19 mouse cellular contexts compared by ENCODE assay signal in genomic region chr12:33336561-33337125, GRCm38 (mm10). TPM values are rescaled to one million over a fixed set of nuclear protein-coding genes. Genes with fewer than 3 reads are reported as not detected.
DNase-seq lines count a peak whose midpoint lies in the region; ATAC-seq and TF ChIP-seq lines count a peak whose summit lies in the region.
"Had no signal": no experiment of that assay in that cellular context is flagged by ENCODE, and none has a peak within 500 bp of the region (broad histone marks: within the 10 kb centered on the region; RNA-seq: fewer than 3 reads in every experiment).

No protein-coding gene starts in this region.

- H3K4me3 ChIP-seq in intestine, postnatal 0 days (ENCODE audit: low read depth, low read length), result no peak overlapping the region
- no peak overlapping the region for H3K4me3 ChIP-seq in intestine, embryonic 15.5 days (replicated peaks)
- no peak overlapping the region for H3K4me3 ChIP-seq in midbrain, embryonic 14.5 days (replicated peaks; ENCODE audit: low read depth, low read length)
- H3K4me3 ChIP-seq in midbrain, embryonic 11.5 days (ENCODE audit: low read depth, low read length), result no peak overlapping the region
- H3K4me3 ChIP-seq in forebrain, postnatal 0 days (ENCODE audit: low read depth, low read length), result no peak overlapping the region
- H3K4me3 ChIP-seq: embryonic facial prominence, embryonic 15.5 days; limb, embryonic 13.5 days had no signal

- peak; percentile 54 for TF ChIP-seq CTCF in intestine, postnatal 0 days (IDR thresholded peaks at IDR 0.05; ENCODE audit: low read depth)
- peak; percentile 35 for TF ChIP-seq CTCF in forebrain, postnatal 0 days (IDR thresholded peaks at IDR 0.05; ENCODE audit: low read depth)

- ATAC-seq in intestine, postnatal 0 days, result no peak
- no peak for ATAC-seq in intestine, embryonic 15.5 days
- ATAC-seq in midbrain, embryonic 14.5 days (ENCODE audit: low FRiP score, low TSS enrichment), result no peak
- no peak for ATAC-seq in midbrain, embryonic 11.5 days (ENCODE audit: low FRiP score)
- no peak for ATAC-seq in forebrain, postnatal 0 days
- ATAC-seq: intestine, embryonic 16.5 days had no signal

- peaks cover 13% of the 10 kb centered on the region; the same call in 1 of the 2 replicates for H3K36me3 ChIP-seq in intestine, postnatal 0 days (ENCODE audit: control insufficient read depth, insufficient read depth)
- no peaks in the 10 kb centered on the region for H3K36me3 ChIP-seq in intestine, embryonic 15.5 days
- H3K36me3 ChIP-seq in midbrain, embryonic 14.5 days (ENCODE audit: control insufficient read depth, insufficient read depth, low read length), result no peaks in the 10 kb centered on the region
- H3K36me3 ChIP-seq in midbrain, embryonic 11.5 days (ENCODE audit: control insufficient read depth, insufficient read depth, low read length), result no peaks in the 10 kb centered on the region
- no peaks in the 10 kb centered on the region for H3K36me3 ChIP-seq in forebrain, postnatal 0 days (ENCODE audit: insufficient read depth)
- H3K36me3 ChIP-seq: embryonic facial prominence, embryonic 15.5 days; limb, embryonic 13.5 days had no signal

- no peaks in the 10 kb centered on the region for H3K9me3 ChIP-seq in intestine, postnatal 0 days (ENCODE audit: control insufficient read depth)
- H3K9me3 ChIP-seq in intestine, embryonic 15.5 days, result no peaks in the 10 kb centered on the region
- no peaks in the 10 kb centered on the region for H3K9me3 ChIP-seq in midbrain, embryonic 14.5 days (ENCODE audit: control insufficient read depth, low read length)
- no peaks in the 10 kb centered on the region for H3K9me3 ChIP-seq in midbrain, embryonic 11.5 days (ENCODE audit: control insufficient read depth, low read length)
- no peaks in the 10 kb centered on the region for H3K9me3 ChIP-seq in forebrain, postnatal 0 days (ENCODE audit: low read length)
- H3K9me3 ChIP-seq: embryonic facial prominence, embryonic 15.5 days; limb, embryonic 13.5 days had no signal

- H3K9ac ChIP-seq in intestine, postnatal 0 days (ENCODE audit: low read depth, low read length), result no peak overlapping the region
- H3K9ac ChIP-seq in intestine, embryonic 15.5 days, result no peak overlapping the region
- H3K9ac ChIP-seq in midbrain, embryonic 14.5 days (replicated peaks; ENCODE audit: low read length), result no peak overlapping the region
- no peak overlapping the region for H3K9ac ChIP-seq in midbrain, embryonic 11.5 days (ENCODE audit: low read length)
- H3K9ac ChIP-seq in forebrain, postnatal 0 days, result no peak overlapping the region
- H3K9ac ChIP-seq: embryonic facial prominence, embryonic 15.5 days; limb, embryonic 13.5 days had no signal

- DNase-seq in cerebellum, postnatal 14 days, result peak; percentile 66 to 71
- DNase-seq in cerebellum, adult 9-10 months, result no peak
- DNase-seq in midbrain, embryonic 14.5 days, result peak; percentile 70
- DNase-seq in midbrain, embryonic 11.5 days (ENCODE audit: low spot score, missing footprints), result no peak
- peak; percentile 28 for DNase-seq in forebrain, postnatal 0 days
- no peak for DNase-seq in adrenal gland, adult 18-20 months (ENCODE audit: low spot score in 2 of 2)
- DNase-seq: layer of hippocampus, adult 9-11 months; right cerebral cortex, postnatal 14 days had no signal

- no peak overlapping the region for H3K27ac ChIP-seq in intestine, postnatal 0 days (ENCODE audit: low read depth, low read length)
- no peak overlapping the region for H3K27ac ChIP-seq in intestine, embryonic 15.5 days
- H3K27ac ChIP-seq in midbrain, embryonic 14.5 days (replicated peaks; ENCODE audit: low read depth, low read length), result 0 out of 2 replicates have a peak overlapping the region, but pooled peaks have one; percentile 21
- no peak overlapping the region for H3K27ac ChIP-seq in midbrain, embryonic 11.5 days (ENCODE audit: low read depth, low read length)
- no peak overlapping the region for H3K27ac ChIP-seq in forebrain, postnatal 0 days (ENCODE audit: low read depth, low read length)
- H3K27ac ChIP-seq: embryonic facial prominence, embryonic 15.5 days; limb, embryonic 13.5 days; macrophage had no signal

- no peaks in the 10 kb centered on the region for H3K27me3 ChIP-seq in intestine, postnatal 0 days (replicated peaks; ENCODE audit: control insufficient read depth, insufficient read depth, low read length)
- H3K27me3 ChIP-seq in intestine, embryonic 15.5 days (replicated peaks), result no peaks in the 10 kb centered on the region
- no peaks in the 10 kb centered on the region for H3K27me3 ChIP-seq in midbrain, embryonic 14.5 days (ENCODE audit: control insufficient read depth, insufficient read depth, low read length)
- H3K27me3 ChIP-seq in midbrain, embryonic 11.5 days (ENCODE audit: control insufficient read depth, insufficient read depth, low read length), result no peaks in the 10 kb centered on the region
- no peaks in the 10 kb centered on the region for H3K27me3 ChIP-seq in forebrain, postnatal 0 days (ENCODE audit: insufficient read depth, low read length)
- H3K27me3 ChIP-seq: embryonic facial prominence, embryonic 15.5 days; limb, embryonic 13.5 days had no signal

- 80% methylated on average over 10 of the region's 10 CpGs for WGBS in intestine, postnatal 0 days
- WGBS in intestine, embryonic 15.5 days, result 70% methylated on average over 10 of the region's 10 CpGs
- 53% methylated on average over 10 of the region's 10 CpGs for WGBS in midbrain, embryonic 14.5 days
- 66% methylated on average over 10 of the region's 10 CpGs for WGBS in midbrain, embryonic 11.5 days
- 50% methylated on average over 10 of the region's 10 CpGs for WGBS in forebrain, postnatal 0 days

- H3K4me1 ChIP-seq in intestine, postnatal 0 days (replicated peaks; ENCODE audit: control insufficient read depth, insufficient read depth, low read length), result no peaks in the 10 kb centered on the region
- 0 out of 2 replicates have a peak, but pooled peaks cover 2% of the 10 kb centered on the region for H3K4me1 ChIP-seq in intestine, embryonic 15.5 days (replicated peaks)
- peaks cover 29% of the 10 kb centered on the region for H3K4me1 ChIP-seq in midbrain, embryonic 14.5 days (ENCODE audit: control insufficient read depth, insufficient read depth, low read length)
- no peaks in the 10 kb centered on the region; the same call in 1 of the 2 replicates for H3K4me1 ChIP-seq in midbrain, embryonic 11.5 days (ENCODE audit: control insufficient read depth, insufficient read depth, low read length)
- H3K4me1 ChIP-seq in forebrain, postnatal 0 days (ENCODE audit: insufficient read depth), result peaks cover 10% of the 10 kb centered on the region
- H3K4me1 ChIP-seq: embryonic facial prominence, embryonic 15.5 days; limb, embryonic 13.5 days had no signal

- H3K4me2 ChIP-seq in intestine, postnatal 0 days (replicated peaks; ENCODE audit: low read depth), result no peak overlapping the region
- H3K4me2 ChIP-seq in intestine, embryonic 15.5 days (replicated peaks), result no peak overlapping the region
- H3K4me2 ChIP-seq in midbrain, embryonic 14.5 days (ENCODE audit: low read length), result no peak overlapping the region
- H3K4me2 ChIP-seq in midbrain, embryonic 11.5 days, result no peak overlapping the region
- H3K4me2 ChIP-seq in forebrain, postnatal 0 days (ENCODE audit: low read depth), result no peak overlapping the region
- H3K4me2 ChIP-seq: embryonic facial prominence, embryonic 15.5 days; limb, embryonic 13.5 days had no signal

RNA-seq across cellular contexts. Expression of gene Efcab10, which starts 58.0 kb away (rescaled TPM):
- 0.18 TPM in 1 of 2 replicates, not detected in the other for polyA plus RNA-seq in intestine, postnatal 0 days (2015; fragmentation: Nextera tagmentation; extraction: Ambion mirVana)
- polyA plus RNA-seq in intestine, embryonic 15.5 days (2015; fragmentation: Nextera tagmentation; extraction: Ambion mirVana), result 0.30 TPM in 1 of 2 replicates, not detected in the other
- polyA plus RNA-seq in midbrain, embryonic 14.5 days (2014; fragmentation: Nextera tagmentation; extraction: Ambion mirVana), result 2.9 and 3.4 TPM in 2 replicates
- 0.36 and 1.0 TPM in 2 replicates for polyA plus RNA-seq in midbrain, embryonic 11.5 days (2014; fragmentation: Nextera tagmentation; extraction: Ambion mirVana)
- 2.8 and 3.3 TPM in 2 replicates for total RNA-seq in forebrain, postnatal 0 days (2014; rRNA removed)
- 5.8 and 7.1 TPM in 2 replicates for polyA plus RNA-seq in forebrain, postnatal 0 days (2015; fragmentation: Nextera tagmentation; extraction: Ambion mirVana)
- 1 to 10 TPM in 1 of 2 experiments, under 1 TPM in 1; 0.48 to 2.0 TPM for total RNA-seq in adrenal gland, adult 18-20 months (2021)
- total RNA-seq: ES-E14; gastrocnemius, adult 8-10 months had no signal
- polyA plus RNA-seq: heart, embryonic 16.5 days; intestine, embryonic 16.5 days; macrophage; neural tube, embryonic 11.5 days; stomach, embryonic 14.5 days had no signal

Comparison
In these comparisons a context has a peak if more than half of its experiments do, and no peak if none do; other contexts are left out.
1. DNase-seq: peak in cerebellum, postnatal 14 days (2 of 2), midbrain, embryonic 14.5 days (single experiment) and forebrain, postnatal 0 days (single experiment); none in cerebellum, adult 9-10 months (single experiment), midbrain, embryonic 11.5 days (single experiment) and adrenal gland, adult 18-20 months (0 of 2).